Mouse (Mus musculus): ENCODE results near the gene Map2k6. TPM values are rescaled to one million over a fixed set of nuclear protein-coding genes. Genes with fewer than 3 reads are reported as not detected.

Map2k6 gene
- polyA plus RNA-seq, 1 experiment from 2014 or later = 3.4 TPM

- no peak for TF ChIP-seq CTCF (IDR thresholded peaks at IDR 0.05; ENCODE audit: low read depth)
- Histone ChIP-seq H3K9ac (ENCODE audit: low read depth, low read length) (no peak overlapping the region), H3K9me3 (ENCODE audit: control insufficient read depth) (no peaks in the 10 kb centered on the region), H3K36me3 (ENCODE audit: control insufficient read depth, insufficient read depth) (no peaks in the 10 kb centered on the region), H3K4me1 (replicated peaks; ENCODE audit: control insufficient read depth, insufficient read depth, low read length) (no peaks in the 10 kb centered on the region), H3K27me3 (replicated peaks; ENCODE audit: control insufficient read depth, insufficient read depth, low read length) (no peaks in the 10 kb centered on the region), H3K4me2 (replicated peaks; ENCODE audit: low read depth) (no peak overlapping the region), H3K4me3 (ENCODE audit: low read depth, low read length) (no peak overlapping the region), H3K27ac (ENCODE audit: low read depth, low read length) (no peak overlapping the region)
- ATAC-seq = no peak
- WGBS = 54% methylated on average over 7 of the region's 7 CpGs
Measured at GRCm38 (mm10) chr11:110439354-110439753, 40.4 kb downstream of the Map2k6 start.

GRCm38 (mm10) chr11:110444576-110444975 lies 45.7 kb downstream of the Map2k6 start:
- WGBS = 41% methylated on average over 6 of the region's 6 CpGs
- no peaks in the 10 kb centered on the region for H3K36me3 ChIP-seq (ENCODE audit: control insufficient read depth, insufficient read depth)
- no peak for TF ChIP-seq CTCF (IDR thresholded peaks at IDR 0.05; ENCODE audit: low read depth)

GRCm38 (mm10) chr11:110448131-110448725 lies 49.3 kb downstream of the Map2k6 start:
- WGBS = 21% methylated on average over 7 of the region's 7 CpGs
- H3K9ac ChIP-seq (ENCODE audit: low read depth, low read length) = no peak overlapping the region

More at GRCm38 (mm10) chr11:110444576-110444975, 45.7 kb downstream of the Map2k6 start:
- Histone ChIP-seq H3K4me1 (replicated peaks; ENCODE audit: control insufficient read depth, insufficient read depth, low read length) (peaks cover 4% of the 10 kb centered on the region; the same call in 1 of the 2 replicates), H3K9ac (ENCODE audit: low read depth, low read length) (no peak overlapping the region), H3K4me2 (replicated peaks; ENCODE audit: low read depth) (peak overlapping the region; percentile 40), H3K4me3 (ENCODE audit: low read depth, low read length) (no peak overlapping the region), H3K27me3 (replicated peaks; ENCODE audit: control insufficient read depth, insufficient read depth, low read length) (no peaks in the 10 kb centered on the region), H3K9me3 (ENCODE audit: control insufficient read depth) (no peaks in the 10 kb centered on the region), H3K27ac (ENCODE audit: low read depth, low read length) (no peak overlapping the region; the same call in 1 of the 2 replicates)
- peak; percentile 76 for ATAC-seq

GRCm38 (mm10) chr11:110448726-110449161 lies 49.8 kb downstream of the Map2k6 start:
- Histone ChIP-seq H3K27me3 (replicated peaks; ENCODE audit: control insufficient read depth, insufficient read depth, low read length) (no peaks in the 10 kb centered on the region), H3K9me3 (ENCODE audit: control insufficient read depth) (no peaks in the 10 kb centered on the region), H3K4me1 (replicated peaks; ENCODE audit: control insufficient read depth, insufficient read depth, low read length) (peaks cover 16% of the 10 kb centered on the region), H3K27ac (ENCODE audit: low read depth, low read length) (peak overlapping the region; percentile 17), H3K9ac (ENCODE audit: low read depth, low read length) (no peak overlapping the region), H3K4me2 (replicated peaks; ENCODE audit: low read depth) (peak overlapping the region; percentile 53), H3K4me3 (ENCODE audit: low read depth, low read length) (peak overlapping the region; percentile 2; the same call in 1 of the 2 replicates), H3K36me3 (ENCODE audit: control insufficient read depth, insufficient read depth) (0 out of 2 replicates have a peak, but pooled peaks cover 5% of the 10 kb centered on the region)
- no peak for TF ChIP-seq CTCF (IDR thresholded peaks at IDR 0.05; ENCODE audit: low read depth)
- peak; percentile 48; the same call in 1 of the 2 replicates for ATAC-seq
- WGBS = 20% methylated on average over 12 of the region's 12 CpGs

More at GRCm38 (mm10) chr11:110448131-110448725, 49.3 kb downstream of the Map2k6 start:
- Histone ChIP-seq H3K4me2 (replicated peaks; ENCODE audit: low read depth) (peak overlapping the region; percentile 53), H3K9me3 (ENCODE audit: control insufficient read depth) (no peaks in the 10 kb centered on the region), H3K36me3 (ENCODE audit: control insufficient read depth, insufficient read depth) (no peaks in the 10 kb centered on the region), H3K4me3 (ENCODE audit: low read depth, low read length) (peak overlapping the region; percentile 2; the same call in 1 of the 2 replicates), H3K27me3 (replicated peaks; ENCODE audit: control insufficient read depth, insufficient read depth, low read length) (no peaks in the 10 kb centered on the region), H3K4me1 (replicated peaks; ENCODE audit: control insufficient read depth, insufficient read depth, low read length) (peaks cover 16% of the 10 kb centered on the region), H3K27ac (ENCODE audit: low read depth, low read length) (peak overlapping the region; percentile 17; the same call in 1 of the 2 replicates)
- peak; percentile 67 for ATAC-seq
- no peak for TF ChIP-seq CTCF (IDR thresholded peaks at IDR 0.05; ENCODE audit: low read depth)

GRCm38 (mm10) chr11:110449183-110449582 lies 50.3 kb downstream of the Map2k6 start:
- TF ChIP-seq CTCF (IDR thresholded peaks at IDR 0.05; ENCODE audit: low read depth) = no peak
- Histone ChIP-seq H3K4me3 (ENCODE audit: low read depth, low read length) (no peak overlapping the region), H3K9ac (ENCODE audit: low read depth, low read length) (no peak overlapping the region), H3K36me3 (ENCODE audit: control insufficient read depth, insufficient read depth) (0 out of 2 replicates have a peak, but pooled peaks cover 6% of the 10 kb centered on the region), H3K27ac (ENCODE audit: low read depth, low read length) (peak overlapping the region; percentile 17; the same call in 1 of the 2 replicates), H3K4me1 (replicated peaks; ENCODE audit: control insufficient read depth, insufficient read depth, low read length) (peaks cover 16% of the 10 kb centered on the region), H3K27me3 (replicated peaks; ENCODE audit: control insufficient read depth, insufficient read depth, low read length) (no peaks in the 10 kb centered on the region), H3K9me3 (ENCODE audit: control insufficient read depth) (no peaks in the 10 kb centered on the region), H3K4me2 (replicated peaks; ENCODE audit: low read depth) (peak overlapping the region; percentile 53)
- 46% methylated on average over 11 of the region's 11 CpGs for WGBS
- no peak for ATAC-seq

- H3K4me2 ChIP-seq (replicated peaks; ENCODE audit: low read depth) = no peak overlapping the region
- H3K9me3 ChIP-seq (ENCODE audit: control insufficient read depth) = no peaks in the 10 kb centered on the region
- 41% methylated on average over 15 of the region's 15 CpGs for WGBS
- no peak overlapping the region for H3K4me3 ChIP-seq (ENCODE audit: low read depth, low read length)
- no peak overlapping the region for H3K9ac ChIP-seq (ENCODE audit: low read depth, low read length)
- H3K27ac ChIP-seq (ENCODE audit: low read depth, low read length) = no peak overlapping the region
- peaks cover 16% of the 10 kb centered on the region for H3K4me1 ChIP-seq (replicated peaks; ENCODE audit: control insufficient read depth, insufficient read depth, low read length)
- H3K27me3 ChIP-seq (replicated peaks; ENCODE audit: control insufficient read depth, insufficient read depth, low read length) = no peaks in the 10 kb centered on the region
- 0 out of 2 replicates have a peak, but pooled peaks cover 6% of the 10 kb centered on the region for H3K36me3 ChIP-seq (ENCODE audit: control insufficient read depth, insufficient read depth)
- no peak for TF ChIP-seq CTCF (IDR thresholded peaks at IDR 0.05; ENCODE audit: low read depth)
- ATAC-seq = no peak
Measured at GRCm38 (mm10) chr11:110450091-110450757, 51.3 kb downstream of the Map2k6 start.
